In genomic region chrX:57392367-57393246, GRCm38 (mm10) we compare ENCODE assay signal across 8 mouse cellular contexts. TPM values are rescaled to one million over a fixed set of nuclear protein-coding genes. Genes with fewer than 3 reads are reported as not detected.
DNase-seq lines count a peak whose midpoint lies in the region; ATAC-seq and TF ChIP-seq lines count a peak whose summit lies in the region.

Gene Rbmx, minus strand, starts transcription at chrX:57393036.

- peak; percentile 95 for ATAC-seq in common myeloid progenitor, adult 5-6 weeks (replicated peaks; ENCODE audit: low read depth, poor library complexity, severe bottlenecking)
- peak; percentile 98 for ATAC-seq in hindbrain, postnatal 0 days
- peak; percentile 95 for ATAC-seq in megakaryocyte, adult 5-6 weeks (ENCODE audit: poor library complexity, severe bottlenecking)

- 21% methylated on average over 50 of the region's 50 CpGs for WGBS in hindbrain, postnatal 0 days

- no peaks in the 10 kb centered on the region for H3K4me1 ChIP-seq in hindbrain, postnatal 0 days (ENCODE audit: insufficient read depth, low read length)

- peak; percentile 92 for DNase-seq in ZHBTc4 (ENCODE audit: low read depth, low spot score)
- peak; percentile 80 for DNase-seq in gastrocnemius, adult 2 months
- peak; percentile 93 for DNase-seq in hindbrain, postnatal 0 days (ENCODE audit: low spot score)
- DNase-seq in left cerebral cortex, adult 2 months (ENCODE audit: extremely low spot score in 1 of 2, low spot score in 2 of 2) = peak; percentile 74 to 82
- peak; percentile 86 to 87 for DNase-seq in right cerebral cortex, adult 2 months (ENCODE audit: low spot score in 2 of 2)
- peak; percentile 84 for DNase-seq in urinary bladder, postnatal 14 days (ENCODE audit: low spot score)

- peak within 1 kb of the TSS; percentile 95 for H3K27ac ChIP-seq in gastrocnemius, adult 2 months
- H3K27ac ChIP-seq in hindbrain, postnatal 0 days = peak within 1 kb of the TSS; percentile 91
- H3K27ac ChIP-seq in left cerebral cortex, adult 2 months = peak within 1 kb of the TSS; percentile 85

- no peak for TF ChIP-seq CTCF in gastrocnemius, adult 2 months (IDR thresholded peaks at IDR 0.05)
- TF ChIP-seq CTCF in hindbrain, postnatal 0 days (IDR thresholded peaks at IDR 0.05; ENCODE audit: low read depth) = no peak
- no peak for TF ChIP-seq CTCF in left cerebral cortex, adult 2 months (IDR thresholded peaks at IDR 0.05)

- no peaks in the 10 kb centered on the region; the same call in 1 of the 2 replicates for H3K36me3 ChIP-seq in hindbrain, postnatal 0 days (ENCODE audit: insufficient read depth, low read length)

- intact Hi-C loops in gastrocnemius, adult 2 months (cut with DNase I) = loop anchor here (5.0 to 10.0 kb wide), 4 partner anchors 55 to 798 kb away; partner anchors contain the start of genes Arhgef6, Htatsf1 and Mmgt1
- intact Hi-C loops in left cerebral cortex, adult 2 months (cut with DNase I) = loop anchor here (2.0 kb wide), 1 partner anchor 340 kb away; the partner anchor contains the start of gene Htatsf1

- H3K9me3 ChIP-seq in hindbrain, postnatal 0 days (ENCODE audit: low read length) = no peaks in the 10 kb centered on the region

- H3K4me2 ChIP-seq in hindbrain, postnatal 0 days (ENCODE audit: low read depth, low read length) = peak within 1 kb of the TSS; percentile 51

- H3K9ac ChIP-seq in hindbrain, postnatal 0 days (replicated peaks; ENCODE audit: low read length) = peak within 1 kb of the TSS; percentile 71

- H3K4me3 ChIP-seq in gastrocnemius, adult 2 months = peak within 1 kb of the TSS; percentile 86
- H3K4me3 ChIP-seq in hindbrain, postnatal 0 days (ENCODE audit: low read length) = peak within 1 kb of the TSS; percentile 57
- H3K4me3 ChIP-seq in left cerebral cortex, adult 2 months = peak within 1 kb of the TSS; percentile 68

- no peaks in the 10 kb centered on the region for H3K27me3 ChIP-seq in hindbrain, postnatal 0 days (ENCODE audit: insufficient read depth, low read length)

RNA-seq across cellular contexts. Expression of gene Rbmx, which starts in this region (rescaled TPM):
- 69.5 and 74.8 TPM in 2 replicates for total RNA-seq in common myeloid progenitor, adult 5-6 weeks (2017)
- 10 to 100 TPM; 13.1 to 16.6 TPM for total RNA-seq in gastrocnemius, adult 2 months (2021)
- total RNA-seq in hindbrain, postnatal 0 days (2014; rRNA removed) = 81.8 and 86.3 TPM in 2 replicates
- 110 and 117 TPM in 2 replicates for polyA plus RNA-seq in hindbrain, postnatal 0 days (2015; fragmentation: Nextera tagmentation; extraction: Ambion mirVana)
- 10 to 100 TPM; 51.2 to 52.4 TPM for total RNA-seq in left cerebral cortex, adult 2 months (2021)
- 64.3 and 75.0 TPM in 2 replicates for total RNA-seq in megakaryocyte, adult 5-6 weeks (2015)
- 46.8 and 61.4 TPM in 2 replicates for total RNA-seq in megakaryocyte, adult 5-6 weeks (2017)

Comparison
In these comparisons a context has a peak if more than half of its experiments do, and no peak if none do; other contexts are left out.
1. Peak in every context shown above with its lines: DNase-seq, ATAC-seq, H3K4me3 ChIP-seq and H3K27ac ChIP-seq.